28 mouse cellular contexts compared by ENCODE assay signal in genomic region chr5:146798031-146798430, GRCm38 (mm10). TPM values are rescaled to one million over a fixed set of nuclear protein-coding genes. Genes with fewer than 3 reads are reported as not detected.
DNase-seq lines count a peak whose midpoint lies in the region; ATAC-seq lines count a peak whose summit lies in the region.
"Had no signal": no experiment of that assay in that cellular context is flagged by ENCODE, and none has a peak within 500 bp of the region (broad histone marks: within the 10 kb centered on the region; RNA-seq: fewer than 3 reads in every experiment).

No protein-coding gene starts in this region.

- ATAC-seq in midbrain, embryonic 11.5 days (ENCODE audit: low FRiP score) = no peak
- no peak for ATAC-seq in midbrain, embryonic 15.5 days (replicated peaks)
- ATAC-seq in granulocyte monocyte progenitor cell, adult 5-6 weeks (replicated peaks; ENCODE audit: poor library complexity, severe bottlenecking) = peak; percentile 15
- ATAC-seq: activated CD4-positive, CD25-positive, alpha-beta regulatory T cell, adult 4 months; CD4-positive, CD25-positive, alpha-beta regulatory T cell, adult 4 months; forebrain, embryonic 15.5 days had no signal

- H3K9me3 ChIP-seq in midbrain, embryonic 11.5 days (ENCODE audit: control insufficient read depth, low read length) = no peaks in the 10 kb centered on the region; the same call in 1 of the 2 replicates
- no peaks in the 10 kb centered on the region for H3K9me3 ChIP-seq in midbrain, embryonic 15.5 days
- H3K9me3 ChIP-seq: forebrain, embryonic 15.5 days; heart, embryonic 10.5 days; hindbrain, embryonic 12.5 days; hindbrain, embryonic 15.5 days had no signal

- H3K4me3 ChIP-seq in midbrain, embryonic 11.5 days (ENCODE audit: low read depth, low read length) = no peak overlapping the region
- no peak overlapping the region for H3K4me3 ChIP-seq in midbrain, embryonic 15.5 days
- H3K4me3 ChIP-seq: embryonic facial prominence, embryonic 10.5 days; embryonic facial prominence, embryonic 13.5 days; erythroblast, embryonic 14.5 days; forebrain, embryonic 12.5 days; forebrain, embryonic 15.5 days; heart, adult 2 months; heart, embryonic 10.5 days; heart, embryonic 13.5 days; hindbrain, embryonic 12.5 days; hindbrain, embryonic 15.5 days had no signal

- H3K27ac ChIP-seq in midbrain, embryonic 11.5 days (ENCODE audit: low read depth, low read length) = no peak overlapping the region
- H3K27ac ChIP-seq in midbrain, embryonic 15.5 days = no peak overlapping the region
- H3K27ac ChIP-seq: embryonic facial prominence, embryonic 10.5 days; embryonic facial prominence, embryonic 13.5 days; forebrain, embryonic 12.5 days; forebrain, embryonic 15.5 days; heart, adult 2 months; heart, embryonic 10.5 days; heart, embryonic 13.5 days; hindbrain, embryonic 12.5 days; hindbrain, embryonic 15.5 days had no signal

- WGBS in midbrain, embryonic 11.5 days = 53% methylated on average over 9 of the region's 9 CpGs
- WGBS in midbrain, embryonic 15.5 days = 39% methylated on average over 9 of the region's 9 CpGs

- peak; percentile 66 for DNase-seq in lung, postnatal 10 days
- DNase-seq in lung, adult 18-20 months = no peak
- DNase-seq in midbrain, embryonic 11.5 days (ENCODE audit: low spot score, missing footprints) = peak; percentile 49
- peak; percentile 21 for DNase-seq in NIH3T3 (ENCODE audit: low read depth)
- no peak for DNase-seq in heart, postnatal 25 days (ENCODE audit: low spot score)
- DNase-seq: adrenal gland, adult 8-10 months; adrenal gland, postnatal 25 days; cerebellum, adult 11-12 months; cerebellum, adult 8-10 months; cerebellum, postnatal 10 days; cerebellum, postnatal 36 days; embryo, embryonic 11 days; gastrocnemius, postnatal 25 days; heart, adult 2 months; heart, postnatal 14 days had no signal

- H3K9ac ChIP-seq in midbrain, embryonic 11.5 days (ENCODE audit: low read length) = no peak overlapping the region
- H3K9ac ChIP-seq in midbrain, embryonic 15.5 days = no peak overlapping the region
- H3K9ac ChIP-seq: embryonic facial prominence, embryonic 13.5 days; forebrain, embryonic 12.5 days; forebrain, embryonic 15.5 days; heart, embryonic 13.5 days; hindbrain, embryonic 12.5 days; hindbrain, embryonic 15.5 days had no signal

- peaks cover 7% of the 10 kb centered on the region for H3K4me1 ChIP-seq in midbrain, embryonic 11.5 days (ENCODE audit: control insufficient read depth, insufficient read depth, low read length)
- peaks cover 12% of the 10 kb centered on the region for H3K4me1 ChIP-seq in midbrain, embryonic 15.5 days

- H3K36me3 ChIP-seq in midbrain, embryonic 11.5 days (ENCODE audit: control insufficient read depth, insufficient read depth, low read length) = no peaks in the 10 kb centered on the region
- no peaks in the 10 kb centered on the region for H3K36me3 ChIP-seq in midbrain, embryonic 15.5 days (replicated peaks)
- H3K36me3 ChIP-seq: embryonic facial prominence, embryonic 10.5 days; embryonic facial prominence, embryonic 13.5 days; forebrain, embryonic 12.5 days; forebrain, embryonic 15.5 days; heart, embryonic 10.5 days; heart, embryonic 13.5 days; hindbrain, embryonic 12.5 days; hindbrain, embryonic 15.5 days had no signal

- no peaks in the 10 kb centered on the region for H3K27me3 ChIP-seq in midbrain, embryonic 11.5 days (ENCODE audit: control insufficient read depth, insufficient read depth, low read length)
- no peaks in the 10 kb centered on the region for H3K27me3 ChIP-seq in midbrain, embryonic 15.5 days (replicated peaks)
- H3K27me3 ChIP-seq: embryonic facial prominence, embryonic 13.5 days; forebrain, embryonic 12.5 days; forebrain, embryonic 15.5 days; heart, embryonic 13.5 days; hindbrain, embryonic 12.5 days; hindbrain, embryonic 15.5 days had no signal

- intact Hi-C loops in heart, postnatal 25 days (cut with DNase I) = no loop called here

- no peak overlapping the region for H3K4me2 ChIP-seq in midbrain, embryonic 11.5 days
- H3K4me2 ChIP-seq in midbrain, embryonic 15.5 days = no peak overlapping the region
- H3K4me2 ChIP-seq: embryonic facial prominence, embryonic 13.5 days; forebrain, embryonic 12.5 days; forebrain, embryonic 15.5 days; heart, embryonic 13.5 days; hindbrain, embryonic 12.5 days; hindbrain, embryonic 15.5 days had no signal

RNA-seq across cellular contexts. Expression of gene Usp12, which starts 3.2 kb away (rescaled TPM):
- 10.7 and 12.1 TPM in 2 replicates for polyA plus RNA-seq in midbrain, embryonic 11.5 days (2014; fragmentation: Nextera tagmentation; extraction: Ambion mirVana)
- polyA plus RNA-seq in midbrain, embryonic 15.5 days (2015; fragmentation: Nextera tagmentation; extraction: Ambion mirVana) = 16.4 and 16.7 TPM in 2 replicates
- total RNA-seq in granulocyte monocyte progenitor cell, adult 5-6 weeks (2014; fragmentation: Nextera tagmentation) = 18.4 and 22.5 TPM in 2 replicates
- 24.0 and 57.3 TPM in 2 replicates for total RNA-seq in granulocyte monocyte progenitor cell, adult 5-6 weeks (2017)
- total RNA-seq in heart, postnatal 25 days (2021) = 10 to 100 TPM; 15.3 to 16.6 TPM

RNA-seq across cellular contexts. Expression of gene Rpl21, which starts 34.7 kb away (rescaled TPM):
- 495 and 509 TPM in 2 replicates for polyA plus RNA-seq in midbrain, embryonic 11.5 days (2014; fragmentation: Nextera tagmentation; extraction: Ambion mirVana)
- 286 and 302 TPM in 2 replicates for polyA plus RNA-seq in midbrain, embryonic 15.5 days (2015; fragmentation: Nextera tagmentation; extraction: Ambion mirVana)
- 2,458 and 2,594 TPM in 2 replicates for total RNA-seq in granulocyte monocyte progenitor cell, adult 5-6 weeks (2014; fragmentation: Nextera tagmentation)
- 1,991 and 2,116 TPM in 2 replicates for total RNA-seq in granulocyte monocyte progenitor cell, adult 5-6 weeks (2017)
- total RNA-seq in heart, postnatal 25 days (2021) = 100 to 1,000 TPM; 120 to 125 TPM

RNA-seq across cellular contexts. Expression of gene Rasl11a, which starts 46.8 kb away (rescaled TPM):
- 23.2 and 28.4 TPM in 2 replicates for polyA plus RNA-seq in midbrain, embryonic 11.5 days (2014; fragmentation: Nextera tagmentation; extraction: Ambion mirVana)
- polyA plus RNA-seq in midbrain, embryonic 15.5 days (2015; fragmentation: Nextera tagmentation; extraction: Ambion mirVana) = 7.4 and 9.2 TPM in 2 replicates
- total RNA-seq in granulocyte monocyte progenitor cell, adult 5-6 weeks (2014; fragmentation: Nextera tagmentation) = not detected in 2 replicates
- total RNA-seq in granulocyte monocyte progenitor cell, adult 5-6 weeks (2017) = not detected in 2 replicates
- 1 to 10 TPM; 2.2 to 3.9 TPM for total RNA-seq in heart, postnatal 25 days (2021)

Comparison
In these comparisons a context has a peak if more than half of its experiments do, and no peak if none do; other contexts are left out.
1. DNase-seq: peak in lung, postnatal 10 days (single experiment), midbrain, embryonic 11.5 days (single experiment) and NIH3T3 (single experiment); none in lung, adult 18-20 months (0 of 2) and heart, postnatal 25 days (single experiment).
2. RNA of gene Rpl21, which starts 34.7 kb away (total RNA-seq): 1,991 to 2,594 TPM in granulocyte monocyte progenitor cell, adult 5-6 weeks; 120 to 125 TPM in heart, postnatal 25 days; every median in the first group is over 10 times any median in the second.